Mouse (Mus musculus): ENCODE results near the gene Srsf2.

The Srsf2 gene

GRCm38 (mm10) chr11:116809520-116809919, 43.4 kb downstream of the Srsf2 start:
- DNase-seq (ENCODE audit: low spot score), result no peak

DNA sequence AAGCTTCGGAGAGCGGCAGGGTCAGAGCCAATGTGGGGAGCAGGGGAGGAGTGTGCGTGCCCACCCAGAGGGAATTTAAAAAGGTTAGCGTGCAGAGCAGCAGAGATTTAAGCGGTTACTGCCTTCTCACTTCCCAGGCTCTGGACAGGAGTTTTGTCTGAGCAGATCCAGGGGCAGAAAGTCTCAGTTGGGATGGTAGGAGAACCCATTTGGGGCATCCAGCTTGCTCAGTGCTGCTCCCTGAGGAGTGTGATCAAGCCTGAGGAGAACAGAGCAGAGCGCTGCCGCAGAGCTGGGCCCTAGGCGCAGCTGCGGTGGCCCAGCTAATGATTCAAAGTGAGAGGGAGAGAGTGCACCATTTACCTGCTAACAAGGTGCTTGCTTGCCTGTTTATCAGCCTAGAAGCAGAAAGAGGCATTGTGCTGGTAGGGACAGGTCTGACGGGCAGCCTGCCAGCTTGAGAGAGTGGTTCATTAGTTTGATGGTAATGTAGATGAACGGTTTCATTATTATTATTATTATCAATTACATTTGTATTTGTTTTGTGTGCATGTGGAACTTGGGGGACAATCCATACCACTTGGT, 44.0 kb downstream of the Srsf2 start:
- no peak for DNase-seq (ENCODE audit: low spot score)

DNA sequence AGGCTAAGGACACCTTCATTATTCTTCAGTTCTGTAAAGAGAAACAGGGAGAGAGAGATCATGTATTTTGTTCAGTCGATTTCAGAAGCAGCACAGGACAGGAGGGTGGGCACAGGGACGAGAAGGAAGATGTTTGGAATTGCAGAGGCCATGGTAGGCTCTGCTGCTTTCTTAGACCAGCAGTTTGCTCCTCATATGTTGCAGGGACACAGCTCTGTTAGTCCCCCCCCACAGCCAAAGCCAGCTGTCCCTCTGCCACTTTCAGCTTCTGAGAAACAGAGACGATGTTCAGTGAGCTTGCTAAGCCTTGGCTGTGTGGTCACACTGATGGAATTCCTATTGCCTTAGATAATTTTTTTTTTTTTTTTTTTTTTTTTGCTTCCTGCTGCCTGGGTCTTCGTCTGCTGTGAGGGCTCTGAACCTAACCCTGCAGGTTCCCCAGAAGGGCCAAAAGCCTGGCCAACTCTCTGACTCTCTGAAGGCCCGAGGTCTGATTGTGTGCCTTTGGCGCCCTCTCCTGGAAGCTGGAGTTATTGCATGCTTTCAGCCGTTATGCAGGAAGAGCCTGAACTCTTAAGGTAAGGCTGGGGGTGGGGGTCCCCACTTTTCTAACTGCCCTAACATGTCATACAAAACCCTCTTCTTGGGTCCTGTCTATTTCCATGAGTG, 44.8 kb downstream of the Srsf2 start:
- DNase-seq (ENCODE audit: low spot score), result peak; percentile 94

DNA sequence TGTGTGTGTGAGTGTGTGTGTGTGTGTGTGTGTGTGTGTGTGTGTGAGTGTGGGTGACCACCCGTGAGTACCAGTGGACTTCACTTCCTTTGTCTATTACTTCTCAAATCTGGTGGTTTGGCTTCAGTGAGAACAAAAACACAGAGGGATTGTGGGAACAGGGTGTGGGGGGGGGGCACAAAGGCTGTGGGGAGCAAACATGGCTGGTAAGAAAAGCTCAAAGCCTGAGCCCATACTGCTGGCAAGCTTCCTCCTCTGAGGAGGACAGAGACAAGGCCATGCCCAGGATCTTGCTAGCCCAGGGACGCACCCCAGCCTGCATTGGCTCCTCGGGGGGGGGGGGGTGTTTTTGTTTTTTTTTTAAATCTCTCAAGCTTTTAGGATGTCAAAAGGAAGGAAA, 45.4 kb downstream of the Srsf2 start:
- no peak for DNase-seq (ENCODE audit: low spot score)

DNA sequence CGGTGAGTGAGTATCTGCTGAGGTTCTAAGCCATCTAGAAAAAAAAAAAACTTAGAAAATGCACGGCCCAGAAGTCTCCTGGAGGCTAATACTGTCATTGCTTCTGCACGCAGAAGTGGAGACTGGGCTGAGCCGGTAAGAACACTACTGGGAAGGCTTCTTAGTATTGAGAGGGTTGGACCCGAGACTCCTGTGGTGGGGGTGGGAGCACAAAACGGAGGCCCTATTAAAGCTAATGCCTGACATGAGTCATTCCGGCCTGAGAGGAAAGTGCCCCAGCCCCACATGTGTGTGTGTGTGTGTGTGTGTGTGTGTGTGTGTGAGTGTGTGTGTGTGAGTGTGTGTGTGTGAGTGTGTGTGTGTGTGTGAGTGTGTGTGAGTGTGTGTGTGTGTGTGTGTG, 45.8 kb downstream of the Srsf2 start:
- DNase-seq (ENCODE audit: low spot score), result no peak

DNA sequence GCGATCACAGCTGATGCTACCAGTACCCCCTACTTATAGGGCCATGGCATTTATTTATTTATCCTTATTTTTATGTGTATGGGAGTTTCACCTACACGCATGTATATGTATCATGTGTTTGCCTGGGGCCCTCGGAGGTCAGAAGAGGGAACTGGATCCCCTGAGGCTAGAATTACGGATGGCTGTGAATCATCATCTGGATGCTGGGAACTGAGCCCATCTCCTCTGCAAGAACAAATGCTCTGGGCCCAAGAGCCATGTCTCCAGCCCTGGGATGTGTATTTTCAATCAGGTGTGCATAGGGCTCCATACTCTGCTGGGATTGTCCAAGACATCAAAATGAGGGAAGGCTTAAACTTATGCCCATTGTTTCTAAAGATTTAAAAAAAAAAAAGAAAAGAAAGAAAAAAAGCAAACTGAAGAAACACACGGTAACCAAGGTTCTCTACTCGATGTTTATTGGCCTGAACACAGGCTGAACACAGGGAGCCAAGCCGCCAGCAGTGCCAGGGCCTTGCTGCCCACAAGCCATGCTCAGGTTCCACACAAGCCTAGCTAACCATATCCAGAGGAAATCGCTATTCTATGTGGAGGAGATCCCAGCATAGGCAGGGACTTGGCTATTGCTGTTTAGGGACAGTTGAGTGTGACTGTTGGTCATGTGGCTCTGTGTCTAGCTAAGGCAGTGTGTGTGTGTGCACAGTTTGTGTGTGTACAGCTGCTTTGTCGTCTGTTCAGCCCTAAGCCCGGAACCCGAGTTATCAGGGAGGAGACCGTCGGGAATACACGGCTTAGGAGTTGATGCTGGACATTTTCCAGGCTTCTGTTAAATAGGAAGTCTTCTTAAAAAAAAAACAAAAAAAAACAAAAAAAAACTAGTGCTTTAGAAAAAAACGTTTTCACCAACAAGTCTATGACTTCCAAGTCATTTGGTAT, 46.5 kb downstream of the Srsf2 start:
- DNase-seq (ENCODE audit: low spot score), result no peak

- no peak for DNase-seq (ENCODE audit: low spot score)
Measured at GRCm38 (mm10) chr11:116802709-116803108, 50.2 kb downstream of the Srsf2 start.

DNA sequence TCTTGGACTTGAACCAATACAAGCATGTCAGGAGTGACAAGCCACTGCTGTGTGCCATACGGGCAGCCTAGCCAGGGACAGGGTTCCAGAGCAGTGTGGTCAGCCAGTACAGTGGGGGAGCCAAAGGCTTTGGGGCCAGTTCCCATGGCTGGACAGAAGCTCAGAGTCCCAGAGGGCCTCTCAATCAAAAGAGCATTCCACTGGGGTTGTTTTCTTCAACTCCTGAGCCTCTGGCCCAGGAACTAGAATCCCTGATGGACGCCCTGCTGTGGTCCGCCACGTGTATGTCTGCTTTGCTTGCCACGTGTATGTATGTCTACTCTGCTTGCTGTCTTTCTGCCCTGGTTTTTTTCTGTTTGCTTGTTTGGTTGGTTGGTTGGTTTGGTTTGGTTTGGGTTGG, 51.8 kb downstream of the Srsf2 start:
- DNase-seq (ENCODE audit: low spot score), result no peak

Data from retina, embryonic 14.5 days (tissue).